Mouse (Mus musculus) CH12F3 (cell line): ENCODE results near the gene Gm7982.
"Not testable (repeated sequence)": the region's sequence is repeated elsewhere in the genome, so short reads cannot be mapped to it uniquely, and the experiment has no call there.

ENCODE experiments used
- in situ Hi-C: fragments of 300-500 bp; cut with MboI; formaldehyde crosslinking; loops from 2 replicates; pipeline ENCODE4 v1.14.3; 2020; ENCODE audit warnings: low sequenced_read_pairs

Gm7982 gene

DNA sequence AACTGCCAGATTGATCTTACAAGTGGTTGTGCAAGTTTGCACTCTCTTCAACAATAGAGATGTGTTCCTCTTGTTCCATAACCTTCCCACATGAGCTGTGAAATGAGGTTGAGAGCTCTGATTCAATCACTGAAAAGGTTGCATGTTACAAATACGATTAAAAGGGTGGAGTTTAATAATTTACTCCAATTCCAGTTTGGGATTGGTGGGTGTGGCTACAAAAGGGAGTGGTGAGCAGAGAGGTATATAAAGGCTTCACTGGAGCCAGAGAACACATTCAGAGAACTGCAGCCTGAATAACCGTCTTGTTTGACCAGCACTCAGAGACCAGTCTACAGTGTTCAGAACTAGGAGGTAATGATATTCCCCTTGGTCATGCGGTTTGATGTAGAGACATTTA lies at the start of gene Gm7982:
TSS of gene Gm7982 (plus strand) at position 301 of the 400 bp plus-strand sequence.
- in situ Hi-C loops, result not testable (repeated sequence)

DNA sequence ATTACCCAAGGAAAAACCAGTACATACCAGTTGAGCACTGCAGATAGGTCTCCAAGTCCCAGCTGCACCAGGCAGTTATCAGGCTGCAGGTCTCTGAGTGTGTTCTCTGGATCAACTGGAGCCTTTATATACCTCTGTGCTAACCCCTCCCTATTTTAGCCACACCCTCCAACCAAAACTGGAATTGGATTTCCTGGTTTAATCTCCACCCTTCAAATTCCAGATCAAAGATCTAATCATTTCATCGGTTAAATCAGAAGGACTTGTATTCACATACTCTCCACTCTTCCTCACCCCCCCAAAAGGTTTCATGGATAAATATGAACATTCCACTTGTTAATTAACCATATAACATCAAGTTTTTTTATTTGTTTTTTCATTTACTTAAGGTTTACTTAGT lies 5.7 kb upstream of the Gm7982 start, which contains the start of gene Gm7978:
TSS of gene Gm7978 (minus strand) at position 101 of the 400 bp plus-strand sequence.
- in situ Hi-C loops, result not testable (repeated sequence)

- in situ Hi-C loops, result not testable (repeated sequence)
Observed at GRCm38 (mm10) chr5:95775690-95776089, 33.9 kb downstream of the Gm7982 start, which contains the start of gene E330014E10Rik. Gene E330014E10Rik (plus strand): TSS chr5:95775990.
